Mouse (Mus musculus): ENCODE data around the gene Nav1.

The Nav1 gene

GRCm38 (mm10) chr1:135451419-135451818 lies 155.7 kb downstream of the Nav1 start:
- no peak for DNase-seq (ENCODE audit: low spot score in 2 of 2)

DNA sequence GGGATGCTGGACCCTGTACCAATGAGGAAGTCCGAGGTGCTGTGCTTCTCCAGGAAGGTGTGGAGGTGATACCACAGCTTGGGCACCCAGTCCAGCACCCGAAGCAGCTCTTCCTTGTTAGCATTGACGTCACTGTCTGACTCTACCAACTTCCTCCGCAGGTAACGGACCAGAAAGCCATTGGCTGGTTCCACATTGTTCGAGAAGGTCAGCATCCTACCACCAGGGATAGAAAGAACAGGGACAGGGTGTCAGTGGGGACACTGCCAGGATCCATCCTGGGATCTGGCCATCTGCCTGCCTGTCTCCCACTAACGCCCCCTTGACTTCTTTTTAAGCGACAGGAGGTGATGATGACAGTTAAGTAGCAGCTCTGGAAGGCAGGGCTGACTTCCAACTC lies 157.2 kb downstream of the Nav1 start:
- DNase-seq (ENCODE audit: low spot score in 2 of 2): no peak

DNA sequence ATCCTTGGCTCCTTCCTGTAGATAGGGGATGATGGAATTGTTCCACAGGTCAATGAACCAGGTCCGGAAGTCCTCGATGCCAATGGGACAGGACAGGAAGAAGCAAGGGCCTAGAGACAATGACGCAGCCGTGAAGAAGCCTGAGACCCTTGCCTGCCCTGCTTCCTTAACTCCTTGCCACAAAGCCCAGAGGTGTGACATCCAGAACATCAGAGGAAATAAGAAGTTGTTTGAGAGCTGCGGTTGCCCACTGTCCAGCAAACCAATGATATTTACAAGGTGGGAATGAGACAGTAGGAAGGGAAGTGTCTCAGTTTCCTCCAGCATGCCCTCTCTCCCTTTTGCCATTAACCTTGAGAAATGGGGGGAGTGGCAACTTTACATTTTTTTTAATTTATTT lies 158.2 kb downstream of the Nav1 start:
- no peak for DNase-seq (ENCODE audit: low spot score in 2 of 2)

- DNase-seq (ENCODE audit: low spot score in 2 of 2): no peak
These were observed 163.6 kb downstream of the Nav1 start for GRCm38 (mm10) chr1:135443506-135443905.

DNA sequence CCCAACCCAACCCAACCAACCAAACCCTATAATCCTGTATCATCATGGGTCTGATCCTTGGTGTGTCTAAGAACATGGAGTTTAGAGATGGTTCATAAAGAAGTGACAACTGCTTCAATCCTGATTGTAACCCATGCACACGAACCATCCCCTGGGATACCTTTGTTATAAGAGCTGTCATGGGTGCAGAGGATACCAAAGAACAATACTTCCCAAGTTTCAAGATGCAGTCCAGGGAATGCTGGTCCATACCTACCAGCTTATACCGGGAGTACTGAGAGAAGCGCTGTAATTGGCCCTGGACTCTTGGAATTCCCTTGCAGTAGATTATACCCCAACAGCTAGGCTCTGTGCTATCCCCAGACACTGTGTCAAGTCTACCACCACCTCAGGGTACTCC lies 165.2 kb downstream of the Nav1 start:
- no peak for DNase-seq (ENCODE audit: low spot score in 2 of 2)

- DNase-seq (ENCODE audit: low spot score in 2 of 2): no peak
These were observed 166.1 kb downstream of the Nav1 start for GRCm38 (mm10) chr1:135440986-135441385.

DNA sequence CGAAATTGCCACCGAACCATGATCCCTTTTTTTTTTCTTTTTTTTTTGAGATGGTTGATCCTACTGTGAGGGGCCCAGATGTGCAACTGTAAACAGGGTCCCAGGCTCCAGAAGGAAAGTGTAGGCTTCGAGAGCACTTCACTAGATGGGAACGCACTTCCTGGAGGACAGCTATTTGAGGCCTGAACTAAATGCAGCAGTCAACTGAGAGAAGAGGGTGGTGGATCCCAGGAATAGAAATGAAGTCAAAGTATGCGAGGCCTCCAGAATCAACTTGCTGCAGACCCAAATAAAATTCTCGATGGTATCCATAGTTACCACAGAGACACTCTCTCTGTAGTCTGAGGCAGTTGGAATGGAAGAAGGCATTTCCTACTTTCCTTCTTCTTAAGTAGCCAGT lies 168.3 kb downstream of the Nav1 start:
- no peak for DNase-seq (ENCODE audit: low spot score in 2 of 2)

DNA sequence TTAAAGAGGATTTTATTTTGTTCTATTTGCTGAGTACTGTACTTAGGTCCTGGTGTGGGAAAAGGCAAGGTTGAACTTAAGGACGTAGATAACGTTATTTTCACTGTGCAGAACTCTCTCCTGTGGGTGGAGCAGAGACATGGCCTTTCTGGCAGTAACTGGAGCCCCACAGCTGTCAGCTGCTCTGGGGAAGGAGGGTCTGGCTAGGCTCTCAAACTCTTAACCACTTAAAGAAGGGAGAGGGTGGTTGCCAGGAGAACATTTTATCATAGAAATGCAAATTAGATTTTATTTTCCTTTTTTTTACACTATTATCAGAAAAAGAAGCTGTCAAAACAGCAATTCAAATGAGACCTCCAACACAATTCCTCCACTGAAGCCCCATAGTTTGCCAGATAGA lies 171.3 kb downstream of the Nav1 start:
- DNase-seq (ENCODE audit: low spot score in 2 of 2): no peak

DNA sequence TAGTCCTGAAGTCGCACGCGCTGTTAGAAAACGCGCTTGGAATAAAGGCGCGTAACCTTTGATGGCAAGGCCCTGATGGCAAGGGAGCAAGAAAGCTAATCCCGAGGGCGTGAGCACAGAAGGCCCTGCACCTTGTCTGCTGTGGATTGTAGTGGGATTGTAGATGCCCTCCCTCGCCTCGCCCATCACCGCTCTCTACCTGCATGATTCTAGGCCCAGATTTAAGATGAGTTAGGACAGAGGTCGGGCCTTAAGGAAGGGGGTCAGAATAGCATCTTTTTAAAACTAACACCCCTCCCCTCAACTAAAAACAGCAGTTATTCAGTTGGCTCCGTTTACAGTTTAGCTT lies 176.5 kb downstream of the Nav1 start:
- no peak for DNase-seq (ENCODE audit: low spot score in 2 of 2)

DNA sequence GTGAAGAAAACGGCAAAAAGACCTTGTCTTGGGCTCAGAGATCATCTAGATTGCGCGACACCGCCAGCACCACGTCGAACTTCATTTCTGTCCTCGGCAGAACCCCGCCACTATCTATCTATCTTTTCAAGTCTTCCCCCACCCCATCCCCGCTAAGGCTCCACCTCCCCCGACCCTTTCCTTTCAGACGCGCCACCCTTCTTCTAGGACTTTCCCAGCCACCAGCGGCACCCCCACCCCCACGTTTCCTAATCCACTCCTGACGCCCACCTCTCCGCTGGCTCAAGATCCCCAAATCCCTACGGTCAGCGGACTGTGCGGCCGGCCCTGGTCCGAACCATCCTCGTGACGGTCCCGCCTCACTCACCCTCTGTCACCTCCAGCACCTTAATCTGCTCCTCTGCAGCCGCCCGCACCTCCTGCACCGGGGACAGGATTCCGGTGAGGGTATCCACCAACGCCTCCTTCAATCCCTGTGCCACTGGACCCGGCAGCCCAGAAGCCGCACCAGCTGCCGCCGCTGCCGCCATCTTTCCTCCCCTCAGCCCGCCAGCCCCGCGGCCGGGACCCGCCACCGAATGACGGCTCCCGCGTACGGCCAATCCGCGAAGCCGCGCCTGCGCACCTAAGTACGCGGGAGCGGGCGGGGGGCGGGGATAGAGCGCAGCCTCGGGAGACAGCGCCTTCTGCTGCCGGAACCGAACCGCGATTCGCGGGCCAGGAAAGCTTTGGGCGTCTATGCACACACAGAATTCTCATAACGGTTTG lies 177.0 kb downstream of the Nav1 start, which contains the start of gene Ipo9:
Gene Ipo9 (minus strand): TSS at position 599 of the 768 bp plus-strand sequence.
- DNase-seq (ENCODE audit: low spot score in 2 of 2): peak; percentile 82 to 86

DNA sequence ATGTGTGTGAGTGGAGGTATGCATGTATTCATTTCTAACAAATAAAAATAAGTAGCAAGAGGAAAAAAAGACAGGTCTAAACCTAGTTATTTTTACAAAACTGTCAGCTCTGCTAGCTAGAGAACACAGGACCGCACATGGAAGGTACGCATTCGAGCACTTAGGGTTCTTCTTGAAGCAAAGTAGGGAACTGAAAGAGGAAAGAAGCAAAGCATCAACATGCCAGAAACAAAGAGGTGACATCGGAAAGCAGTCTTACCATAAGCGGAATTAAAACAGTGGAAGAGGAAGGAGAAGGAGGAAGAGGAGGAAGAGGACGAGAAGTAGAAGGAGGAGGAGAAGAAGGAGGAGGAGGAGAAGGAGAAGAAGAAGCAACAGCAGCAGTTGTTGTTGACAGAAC lies 179.7 kb downstream of the Nav1 start:
- DNase-seq (ENCODE audit: low spot score in 2 of 2): no peak

- no peak for DNase-seq (ENCODE audit: low spot score in 2 of 2)
These were observed 180.4 kb downstream of the Nav1 start for GRCm38 (mm10) chr1:135426645-135427044.

DNA sequence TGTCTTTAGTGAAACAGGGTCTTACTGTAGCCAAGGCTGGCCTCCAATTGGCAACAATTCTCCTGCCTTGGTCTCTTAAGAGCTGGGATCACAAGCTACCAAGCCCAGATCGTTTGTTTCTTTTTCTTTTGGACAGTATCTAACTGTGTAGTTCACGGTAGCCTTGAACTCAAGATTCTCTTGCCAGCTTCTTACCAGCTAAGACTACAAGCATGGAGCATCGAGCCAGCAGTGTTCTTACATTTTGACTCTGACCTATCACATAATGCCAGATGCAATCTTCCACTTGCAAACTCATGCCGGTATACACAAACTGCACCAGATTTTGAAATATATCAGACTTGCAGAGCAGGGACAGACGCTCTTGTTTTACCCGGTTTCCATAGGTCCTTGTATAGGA lies 184.3 kb downstream of the Nav1 start:
- no peak for DNase-seq (ENCODE audit: low spot score in 2 of 2)

DNA sequence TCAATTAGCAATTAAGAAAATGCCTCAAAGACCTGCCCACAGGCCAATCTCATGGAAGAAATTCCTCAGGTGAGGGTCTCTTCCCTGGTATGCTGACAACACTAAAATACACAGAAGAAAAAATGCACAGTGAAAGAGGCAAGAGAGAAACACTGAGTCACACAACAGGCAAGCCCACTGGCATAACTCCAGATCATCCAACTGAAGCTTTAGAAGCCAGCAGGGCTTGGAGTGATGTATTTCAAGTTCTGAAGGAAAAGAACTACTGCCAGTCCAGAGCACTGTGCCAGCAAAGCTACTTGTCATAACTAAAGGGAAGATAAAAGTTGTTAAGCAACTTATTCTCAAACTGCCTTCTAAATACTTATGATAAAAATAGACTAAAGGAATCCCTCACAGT lies 193.1 kb downstream of the Nav1 start:
- DNase-seq (ENCODE audit: low spot score in 2 of 2): no peak

- DNase-seq (ENCODE audit: low spot score in 2 of 2): no peak
These were observed 195.0 kb downstream of the Nav1 start for GRCm38 (mm10) chr1:135412130-135412529.

- peak in 1 of 2 experiments; percentile 53 for DNase-seq (ENCODE audit: low spot score in 2 of 2)
These were observed 196.1 kb downstream of the Nav1 start for GRCm38 (mm10) chr1:135410967-135411366.

- DNase-seq (ENCODE audit: low spot score in 2 of 2): no peak
These were observed 198.1 kb downstream of the Nav1 start for GRCm38 (mm10) chr1:135408973-135409372.

- DNase-seq (ENCODE audit: low spot score in 2 of 2): no peak
These were observed 201.7 kb downstream of the Nav1 start for GRCm38 (mm10) chr1:135405356-135405755.

DNA sequence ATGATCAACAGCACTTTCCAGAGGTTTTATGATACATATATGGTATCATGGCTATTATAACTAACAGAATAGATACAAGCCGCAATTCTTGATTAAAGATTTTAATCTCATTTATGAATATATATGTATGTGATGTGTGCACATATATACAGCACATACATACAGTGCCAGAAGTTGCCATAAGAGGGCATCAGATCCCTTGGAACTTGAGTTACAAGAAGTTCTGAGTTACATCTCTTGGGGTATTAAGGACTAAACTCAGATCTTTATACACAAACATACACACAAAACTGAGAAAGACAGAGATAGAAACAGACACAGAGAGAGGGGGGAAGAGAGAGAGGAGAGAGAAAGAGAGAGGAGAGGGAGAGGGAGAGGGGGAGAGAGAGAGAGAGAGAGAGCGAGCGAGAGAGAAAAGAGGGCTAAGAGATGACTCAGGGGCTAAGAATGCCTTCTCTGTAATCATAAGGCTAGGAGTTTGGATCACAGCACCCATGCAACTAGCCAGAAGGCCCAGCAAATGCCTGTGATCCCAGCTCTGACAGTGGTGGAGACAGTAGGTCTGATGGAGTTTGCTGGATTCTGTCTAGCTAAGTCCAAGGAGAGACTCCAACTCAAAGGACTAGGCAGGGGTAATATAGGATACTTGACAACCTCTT lies 205.5 kb downstream of the Nav1 start:
- DNase-seq (ENCODE audit: low spot score in 2 of 2): no peak

- no peak for DNase-seq (ENCODE audit: low spot score in 2 of 2)
These were observed 207.6 kb downstream of the Nav1 start for GRCm38 (mm10) chr1:135399466-135399865.

DNA sequence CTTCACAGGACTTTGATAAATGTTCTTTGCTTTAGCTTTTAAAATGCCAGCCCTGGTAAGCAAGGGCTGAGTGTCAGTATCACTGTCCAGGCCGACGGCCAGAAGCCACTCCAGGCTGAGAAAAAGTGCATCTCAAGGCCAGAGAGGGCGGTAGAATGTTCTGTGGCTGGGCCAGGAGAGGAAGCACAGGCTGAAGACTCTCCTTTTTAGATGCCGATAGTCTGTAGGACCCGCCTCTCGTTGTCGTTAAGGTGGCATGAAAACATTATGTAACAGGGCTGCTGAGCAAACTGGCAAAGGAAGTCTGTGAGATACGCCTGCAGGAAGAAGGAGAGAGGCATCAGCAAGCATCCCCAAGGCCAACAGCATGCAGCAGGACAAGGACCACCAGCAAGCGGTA lies 221.9 kb downstream of the Nav1 start:
- no peak for DNase-seq (ENCODE audit: low spot score in 2 of 2)
